Mouse (Mus musculus) heart, embryonic 14.5 days (tissue): Measurements from ENCODE around the gene Defb48. TPM values are rescaled to one million over a fixed set of nuclear protein-coding genes. Genes with fewer than 3 reads are reported as not detected.

Source experiments
- ATAC-seq: fragments of 200-750 bp; cut with Nextera tagmentation; 2 replicates; pipeline ENCODE4 v1.8.0; 2017; ENCODE audit warnings: low read depth, moderate TSS enrichment; ENCODE audit not compliant: insufficient number of reproducible peaks, insufficient read depth, low FRiP score
- H3K27ac ChIP-seq, 2 experiments: fragments of 200-500 bp in 1 of 2; fragments of 300-500 bp in 1 of 2; sonication (generic) in 1 of 2; replicated peaks in 1 of 2; 2 replicates each; pipeline ENCODE4 v1.5.1; 2012 to 2014; ENCODE audit warnings: low read depth in 2 of 2, low read length in 2 of 2, control low read depth in 1 of 2, mild to moderate bottlenecking in 1 of 2, mixed read lengths in 1 of 2; ENCODE audit not compliant: control insufficient read depth in 1 of 2, insufficient read depth in 1 of 2
- H3K27me3 ChIP-seq: fragments of 300-500 bp; sonication (generic); 2 replicates; pipeline ENCODE4 v1.6.1; 2014; ENCODE audit warnings: mild to moderate bottlenecking, low read length, control low read depth; ENCODE audit not compliant: control insufficient read depth, insufficient read depth
- H3K36me3 ChIP-seq: fragments of 300-500 bp; sonication (generic); 2 replicates; pipeline ENCODE4 v1.6.1; 2014; ENCODE audit warnings: mild to moderate bottlenecking, control low read depth, low read length, mixed read lengths; ENCODE audit not compliant: control insufficient read depth, insufficient read depth
- H3K4me1 ChIP-seq, 2 experiments: fragments of 200-500 bp in 1 of 2; fragments of 300-500 bp in 1 of 2; sonication (generic) in 1 of 2; 2 replicates each; pipeline ENCODE4 v1.6.1; 2012 to 2014; ENCODE audit warnings: low read length in 2 of 2, control low read depth in 1 of 2, mixed read lengths in 1 of 2; ENCODE audit not compliant: control insufficient read depth in 2 of 2, insufficient read depth in 2 of 2
- H3K4me2 ChIP-seq: fragments of 300-500 bp; sonication (generic); 2 replicates; pipeline ENCODE4 v1.6.1; 2014; ENCODE audit warnings: mild to moderate bottlenecking, low read length
- H3K4me3 ChIP-seq, 2 experiments: fragments of 200-500 bp in 1 of 2; fragments of 300-500 bp in 1 of 2; sonication (generic) in 1 of 2; 2 replicates each; pipeline ENCODE4 v1.5.1; 2012 to 2014; ENCODE audit warnings: low read length in 2 of 2, mild to moderate bottlenecking in 2 of 2, control low read depth in 1 of 2, low read depth in 1 of 2, moderate library complexity in 1 of 2; ENCODE audit not compliant: control insufficient read depth in 1 of 2, insufficient read depth in 1 of 2
- H3K9ac ChIP-seq: fragments of 300-500 bp; sonication (generic); 2 replicates; pipeline ENCODE4 v1.6.1; 2014; ENCODE audit warnings: mild to moderate bottlenecking, low read length
- H3K9me3 ChIP-seq: fragments of 300-500 bp; sonication (generic); 2 replicates; pipeline ENCODE4 v1.6.1; 2016; ENCODE audit warnings: low read length, control low read depth; ENCODE audit not compliant: control insufficient read depth
- WGBS: fragments of 180-500 bp; shearing (Covaris S2); extraction: QIAGEN DNeasy Blood & Tissue Kit; methylation state at CpG from one replicate; pipeline ENCODE4 v1.1.7; 2014; 5-methylcytosine and 5-hydroxymethylcytosine counted together
- polyA plus RNA-seq: library from polyadenylated mRNA; unstranded; fragments of >200 nt; fragmentation: Nextera tagmentation; extraction: Ambion mirVana; gene quantifications from 2 replicates; pipeline ENCODE4 v1.2.1, GENCODE M21; 2014

Defb48 gene
- polyA plus RNA-seq, 1 experiment from 2014 or later, result not detected

- Histone ChIP-seq H3K27me3 (no peaks in the 10 kb centered on the region), H3K36me3 (peaks cover 30% of the 10 kb centered on the region), H3K27ac (no peak overlapping the region), H3K9ac (no peak overlapping the region), H3K4me1 (no peaks in the 10 kb centered on the region), H3K4me3 (no peak overlapping the region), H3K4me2 (no peak overlapping the region), H3K9me3 (peaks cover 5% of the 10 kb centered on the region)
- WGBS, result 81% methylated on average over 9 of the region's 9 CpGs
- no peak for ATAC-seq
Observed at GRCm38 (mm10) chr14:62935361-62935760, 48.9 kb downstream of the Defb48 start.

DNA sequence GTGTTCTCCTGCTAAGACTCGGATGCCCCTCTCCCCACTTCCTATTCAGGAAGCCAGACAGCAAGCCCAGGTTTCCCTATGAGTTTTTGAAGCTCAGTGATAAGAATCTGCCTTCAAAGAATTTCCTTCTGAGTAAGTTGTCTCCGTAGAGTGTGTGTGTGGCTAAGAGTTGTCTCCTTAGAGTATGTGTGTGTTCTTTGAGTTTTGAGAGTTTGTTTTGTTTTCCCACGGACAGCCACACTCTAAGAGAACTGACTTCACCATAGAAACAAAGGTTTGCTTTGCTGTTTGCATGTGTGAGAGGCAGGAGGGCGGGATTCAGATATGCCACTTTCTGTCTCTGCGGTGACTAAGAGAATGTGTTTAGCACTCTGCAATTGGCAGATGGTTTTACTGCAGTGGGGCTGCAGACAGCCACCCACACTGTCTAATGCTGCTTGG, 56.2 kb downstream of the Defb48 start:
- Histone ChIP-seq H3K4me1 (no peaks in the 10 kb centered on the region), H3K4me2 (no peak overlapping the region), H3K27me3 (no peaks in the 10 kb centered on the region), H3K27ac (no peak overlapping the region), H3K9me3 (no peaks in the 10 kb centered on the region), H3K4me3 (no peak overlapping the region), H3K9ac (no peak overlapping the region), H3K36me3 (peaks cover 24% of the 10 kb centered on the region)
- WGBS, result 49% methylated on average over 5 of the region's 5 CpGs
- ATAC-seq, result no peak

Other genes starting within 250 kb of the Defb48 start
- 21.3 and 23.7 TPM in 2 replicates for gene Ints6, start 223.3 kb downstream of the Defb48 start, polyA plus RNA-seq
- gene Wdfy2, start 146.8 kb downstream of the Defb48 start, polyA plus RNA-seq, result 6.2 TPM in 2 replicates
- not detected in 2 replicates for gene Defb47, start 13.6 kb upstream of the Defb48 start, polyA plus RNA-seq
- gene Defb43, start 27.3 kb upstream of the Defb48 start, polyA plus RNA-seq, result not detected in 2 replicates
- 2.2 and 2.6 TPM in 2 replicates for gene Defb42, start 62.5 kb upstream of the Defb48 start, polyA plus RNA-seq
- gene Defb30, start 65.5 kb upstream of the Defb48 start, polyA plus RNA-seq, result not detected in 2 replicates